Mouse (Mus musculus) right cerebral cortex, postnatal 14 days (tissue): Measurements from ENCODE around the gene Kcna10.

Source experiments
- DNase-seq: peaks from one replicate; pipeline ENCODE4 v3.0.0; 2022

Kcna10 gene

GRCm38 (mm10) chr3:107182756-107183155, at the start of gene Kcna10:
Gene Kcna10 (plus strand): TSS chr3:107183056.
- DNase-seq = no peak

- DNase-seq = no peak
Observed at GRCm38 (mm10) chr3:107134457-107134856, 48.4 kb upstream of the Kcna10 start.

GRCm38 (mm10) chr3:107147126-107147525, 35.7 kb upstream of the Kcna10 start:
- no peak for DNase-seq

DNA sequence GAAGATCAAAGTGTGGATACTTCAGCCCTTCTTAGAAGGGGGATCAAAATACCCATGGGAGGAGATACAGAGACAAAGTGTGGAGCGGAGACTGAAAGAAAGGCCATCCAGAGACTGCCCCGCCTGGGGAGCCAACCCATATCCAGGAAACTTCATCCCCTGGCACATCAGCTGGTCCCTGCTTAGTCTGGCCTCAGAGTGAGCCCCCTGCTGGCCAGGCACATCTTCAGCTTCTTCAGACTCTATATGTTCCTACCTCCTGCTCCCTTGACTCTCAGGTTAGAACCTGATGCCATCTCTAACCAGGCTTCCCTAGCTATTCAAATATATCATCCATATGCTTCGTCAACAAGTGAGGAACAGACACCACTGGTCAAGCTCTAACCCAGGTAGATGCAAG, 33.9 kb upstream of the Kcna10 start:
- DNase-seq = no peak

DNA sequence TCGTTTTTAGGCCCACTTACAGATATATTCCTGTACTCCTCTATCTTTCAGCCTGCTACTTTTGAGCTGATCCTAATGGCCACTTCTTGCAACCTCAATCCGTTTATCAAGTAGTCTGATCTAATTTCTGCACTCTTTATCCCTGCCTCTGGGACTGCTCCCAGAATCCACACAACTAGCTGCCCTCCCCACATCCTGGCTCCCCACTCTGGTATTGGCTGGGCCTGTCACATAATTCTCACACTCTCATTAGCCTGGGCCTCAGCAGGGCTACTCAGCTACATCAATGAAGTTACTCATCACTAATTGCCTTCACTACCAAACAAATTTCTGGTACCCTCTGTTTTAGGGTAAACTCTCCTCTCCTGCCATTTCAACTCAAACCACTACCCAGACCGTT, 32.4 kb upstream of the Kcna10 start:
- DNase-seq = no peak

DNA sequence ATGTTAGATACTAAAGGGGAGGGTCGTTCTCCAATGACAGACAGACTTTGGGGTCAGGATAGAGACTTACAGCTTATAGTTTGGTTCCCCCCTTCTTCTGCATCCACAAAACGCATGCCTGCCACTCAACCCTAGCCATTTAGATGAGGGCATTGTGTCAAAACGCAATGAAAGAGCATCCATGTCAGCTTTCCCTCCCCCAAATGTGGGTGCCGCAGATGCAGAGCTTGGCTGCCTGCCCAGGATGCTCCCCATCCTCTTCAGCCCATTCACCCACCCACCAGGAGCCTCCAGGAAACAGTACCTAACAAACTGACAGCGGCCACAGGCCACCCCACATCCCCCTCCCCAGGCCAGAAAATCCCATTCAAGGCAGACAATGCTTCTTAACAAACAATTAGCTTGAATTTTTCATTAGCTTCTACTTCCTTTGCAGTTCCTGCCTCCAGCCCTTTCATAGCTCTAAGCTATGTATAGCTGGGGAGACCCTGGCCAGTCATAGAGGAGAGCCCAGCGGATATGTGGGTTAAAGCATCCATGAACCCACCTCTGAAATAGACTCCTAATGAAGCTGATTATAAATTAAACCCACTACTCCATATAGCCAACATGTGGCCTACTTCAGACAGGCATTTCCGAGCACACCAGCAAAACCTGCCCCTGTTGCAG, 31.9 kb upstream of the Kcna10 start:
- peak; percentile 40 for DNase-seq

- no peak for DNase-seq
Observed at GRCm38 (mm10) chr3:107153772-107154655, 28.8 kb upstream of the Kcna10 start.

DNA sequence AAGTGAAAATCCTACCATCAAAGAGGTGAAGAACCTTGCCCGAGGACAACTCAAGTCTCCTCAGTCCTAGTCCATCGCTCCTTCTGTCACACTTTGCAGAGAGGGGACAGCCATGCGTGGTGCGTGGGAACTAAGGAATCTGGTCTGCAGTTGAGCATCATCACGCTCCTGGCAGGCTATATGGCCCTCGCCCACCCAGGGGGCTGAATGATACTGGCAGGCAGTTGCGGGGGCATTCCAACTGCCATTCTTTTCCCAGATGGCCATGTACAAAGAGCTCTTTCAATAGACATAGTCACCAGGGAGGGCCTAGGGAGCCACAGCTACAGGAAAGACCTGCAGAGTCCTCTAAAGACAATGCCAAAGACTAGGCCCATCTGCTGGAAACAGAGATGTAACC, 24.0 kb upstream of the Kcna10 start:
- DNase-seq = no peak

DNA sequence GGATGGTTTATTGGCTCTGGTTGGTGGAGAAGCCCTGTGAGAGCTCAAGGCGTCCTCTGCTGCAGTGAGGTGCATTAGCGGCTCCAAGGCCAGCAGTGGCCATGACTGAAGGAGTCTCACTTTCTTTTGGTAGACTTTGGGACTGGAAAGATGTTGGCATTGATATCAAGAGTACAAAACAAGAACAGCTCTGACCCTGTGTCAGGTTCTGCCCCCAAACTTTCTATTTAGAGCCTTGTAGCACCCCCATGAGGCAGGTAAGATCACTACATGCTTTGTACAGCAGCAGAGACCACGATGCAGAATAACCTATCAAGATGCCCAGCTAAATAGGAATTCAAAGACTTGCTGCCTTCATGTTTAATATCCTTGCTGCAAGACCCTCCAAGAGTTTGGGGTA, 23.4 kb upstream of the Kcna10 start:
- no peak for DNase-seq

- DNase-seq = peak; percentile 57
Observed at GRCm38 (mm10) chr3:107159859-107160324, 23.0 kb upstream of the Kcna10 start.

DNA sequence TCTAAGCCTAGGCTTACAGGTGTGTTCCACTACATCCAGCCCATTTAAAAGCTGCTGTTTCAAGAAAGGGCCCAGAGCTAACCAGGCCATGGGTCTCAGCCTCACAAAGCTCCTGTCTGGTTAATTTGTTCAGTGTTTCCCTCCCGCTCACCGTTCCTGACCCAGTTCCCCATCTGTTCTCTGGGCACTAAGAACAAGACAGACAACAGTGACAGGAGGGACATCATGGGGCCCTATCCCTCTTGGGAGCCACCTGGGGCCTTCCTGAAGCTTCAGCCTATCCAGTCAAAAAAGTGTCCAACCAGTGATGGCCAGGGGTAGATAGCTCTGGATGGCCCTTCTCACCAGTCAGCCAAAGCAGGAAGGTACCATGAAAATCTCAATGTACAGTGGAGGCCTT, 20.1 kb upstream of the Kcna10 start:
- no peak for DNase-seq

DNA sequence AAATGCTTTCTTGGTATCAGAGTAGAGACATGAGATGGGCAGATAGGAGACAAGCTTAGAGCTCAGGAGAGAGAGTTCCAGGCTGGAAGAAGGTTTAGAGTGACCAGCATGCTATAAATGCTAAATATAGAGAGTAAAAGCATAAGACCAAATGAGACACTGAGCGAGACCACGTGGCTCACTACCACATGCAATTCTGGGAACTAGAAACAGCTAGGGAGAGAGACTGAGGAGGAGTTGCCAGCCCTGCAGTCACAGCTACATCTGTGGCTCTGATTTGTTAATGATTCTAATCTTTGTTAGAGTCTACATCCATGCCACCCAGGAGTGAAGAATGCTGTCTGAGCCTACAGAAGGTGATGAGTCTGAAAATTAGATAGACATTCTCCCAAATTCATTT, 13.3 kb upstream of the Kcna10 start:
- peak; percentile 16 for DNase-seq

DNA sequence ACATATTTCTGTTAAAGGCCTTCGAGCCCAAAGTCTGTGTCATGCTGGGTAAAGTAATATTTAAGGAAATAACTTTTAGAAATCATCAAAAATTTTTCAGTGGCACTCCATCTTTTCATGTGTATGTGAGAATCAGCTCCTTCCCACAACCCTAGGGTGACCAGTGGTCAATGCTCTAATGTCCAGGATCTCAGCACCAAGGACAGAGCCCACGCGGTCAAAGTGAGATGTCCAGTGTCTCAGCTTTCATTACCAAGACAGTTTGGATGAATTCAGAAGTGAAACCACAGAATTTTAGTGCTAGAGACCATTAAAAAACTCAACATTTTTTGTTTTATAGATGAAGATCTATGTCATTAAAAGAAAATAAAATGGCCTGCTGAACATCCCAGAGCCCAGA, 10.9 kb upstream of the Kcna10 start:
- DNase-seq = no peak

GRCm38 (mm10) chr3:107172556-107172955, 10.3 kb upstream of the Kcna10 start:
- no peak for DNase-seq

- DNase-seq = peak; percentile 14
Observed at GRCm38 (mm10) chr3:107175486-107175885, 7.4 kb upstream of the Kcna10 start.

DNA sequence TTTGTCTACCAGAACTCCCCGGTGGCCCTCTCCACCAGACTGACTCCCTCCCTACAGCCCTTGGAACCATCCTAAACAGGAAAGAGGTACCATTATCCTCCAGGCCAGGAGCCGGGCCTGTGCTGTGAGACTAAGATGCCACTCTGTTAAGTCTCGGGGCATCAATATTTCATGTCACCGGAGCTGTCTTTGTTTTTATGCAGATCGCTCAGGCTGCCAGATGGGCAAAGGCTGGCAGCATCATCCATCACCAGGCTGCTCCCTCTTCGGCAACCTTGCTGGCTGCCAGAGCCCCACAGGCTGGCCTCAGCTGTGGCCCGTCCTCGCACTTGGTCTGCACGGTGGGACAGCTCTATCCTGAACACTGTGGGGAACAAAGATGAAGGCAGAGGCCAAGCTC, 6.4 kb upstream of the Kcna10 start:
- no peak for DNase-seq

- DNase-seq = no peak
Observed at GRCm38 (mm10) chr3:107180860-107181259, 2.0 kb upstream of the Kcna10 start.

DNA sequence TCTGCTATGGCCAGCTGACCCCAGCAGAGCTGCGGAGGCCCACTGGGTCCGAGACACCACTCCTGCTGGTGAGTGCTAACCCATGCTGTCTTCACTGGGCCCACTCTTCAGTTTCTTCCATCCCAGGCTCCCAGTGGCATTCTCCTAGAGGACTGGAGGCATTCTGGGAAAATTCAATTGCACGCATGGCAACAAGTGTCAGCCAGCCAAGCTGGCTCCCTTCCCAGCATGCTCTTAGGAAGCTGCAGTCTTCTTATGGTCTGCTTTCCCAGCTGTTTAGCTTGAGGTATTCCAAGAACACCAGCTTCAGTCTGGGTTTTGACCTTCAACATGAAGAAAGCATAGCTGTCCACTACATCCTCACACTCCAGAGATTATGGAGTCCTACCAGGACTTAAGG, 322 bp downstream of the Kcna10 start:
- DNase-seq = peak; percentile 54

GRCm38 (mm10) chr3:107185597-107185996, 2.7 kb downstream of the Kcna10 start:
- no peak for DNase-seq

- peak; percentile 18 for DNase-seq
Observed at GRCm38 (mm10) chr3:107187022-107187421, 4.2 kb downstream of the Kcna10 start.

DNA sequence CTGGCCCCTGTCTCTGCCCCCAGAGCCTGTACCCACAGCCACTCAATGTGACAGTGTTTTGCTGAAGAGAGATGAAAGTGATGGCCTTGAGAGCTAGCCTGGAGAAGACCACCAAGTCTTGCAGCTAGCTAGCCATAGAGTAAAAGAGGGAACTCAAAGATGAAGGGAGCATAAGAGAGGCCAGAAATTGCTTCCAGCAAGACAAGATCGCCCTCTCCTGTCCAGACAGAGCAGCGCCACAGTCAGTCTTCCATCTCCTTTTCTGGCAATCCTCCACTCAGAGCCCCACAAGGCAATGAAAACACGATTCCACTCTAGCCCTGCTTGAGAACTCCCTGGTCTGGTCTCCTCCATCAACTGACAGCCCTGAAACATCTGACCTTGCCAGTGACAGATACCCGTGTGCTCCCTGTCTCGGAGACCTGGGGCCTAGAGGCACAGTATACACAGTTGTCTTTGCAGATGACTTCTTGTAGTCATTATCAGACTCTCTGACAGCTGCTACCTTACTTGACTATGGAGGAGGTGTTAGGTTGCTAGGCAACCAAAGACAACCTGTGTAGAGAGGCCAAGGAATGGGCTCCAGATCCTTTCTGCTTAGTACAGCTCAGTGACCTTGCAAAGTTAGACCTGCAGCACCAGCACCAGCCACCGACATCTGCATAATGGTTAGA, 5.5 kb downstream of the Kcna10 start:
- DNase-seq = peak; percentile 73

- no peak for DNase-seq
Observed at GRCm38 (mm10) chr3:107201310-107202180, 18.7 kb downstream of the Kcna10 start.

DNA sequence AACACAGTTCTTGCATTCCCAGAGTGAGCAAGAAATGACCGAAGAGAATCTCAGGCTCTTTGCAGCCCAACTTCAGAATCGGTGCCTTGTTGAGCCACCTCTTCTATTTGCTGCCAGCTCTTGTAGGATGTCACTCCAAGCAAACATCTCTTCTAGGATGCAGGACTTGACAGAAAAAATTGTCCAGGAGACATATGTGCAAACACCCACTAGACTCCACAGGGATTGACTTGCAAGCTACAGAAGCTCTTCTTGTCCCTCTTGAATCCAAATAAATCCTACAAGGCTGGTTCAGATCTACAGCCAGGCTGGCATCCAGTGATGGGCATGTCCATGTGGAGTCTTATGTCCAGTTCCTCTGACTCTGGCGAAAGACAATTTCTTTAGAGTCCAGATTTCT, 21.6 kb downstream of the Kcna10 start:
- no peak for DNase-seq
